Mouse (Mus musculus) cerebellum, adult 2 months (tissue): ENCODE results near the gene Sh3glb2. TPM values are rescaled to one million over a fixed set of nuclear protein-coding genes. Genes with fewer than 3 reads are reported as not detected.
A peak's percentile ranks its signal among the peaks of the same experiment; 100 is the strongest.

Experiments used
- DNase-seq, 2 experiments: peaks; one replicate each; pipeline ENCODE4 v3.0.0; 2021
- H3K27ac ChIP-seq: fragments of 200-500 bp; 2 replicates; pipeline ENCODE4 v1.5.1; 2012; ENCODE audit warnings: low read length, control low read depth, inconsistent platforms; ENCODE audit not compliant: insufficient read depth
- H3K27me3 ChIP-seq: fragments of 200-500 bp; 2 replicates; pipeline ENCODE4 v1.6.1; 2012; ENCODE audit warnings: inconsistent platforms, mild to moderate bottlenecking, low read length, moderate library complexity; ENCODE audit not compliant: control insufficient read depth, insufficient read depth
- H3K4me1 ChIP-seq: fragments of 200-500 bp; 2 replicates; pipeline ENCODE4 v1.6.1; 2011; ENCODE audit warnings: low read length; ENCODE audit not compliant: control insufficient read depth, insufficient read depth
- H3K4me3 ChIP-seq: fragments of 200-500 bp; replicated peaks from 2 replicates; pipeline ENCODE3; 2011; ENCODE audit warnings: mild to moderate bottlenecking, low read depth, low read length, control low read depth; ENCODE audit not compliant: insufficient read depth
- CTCF ChIP-seq: fragments of 200-500 bp; IDR thresholded peaks from 2 replicates; pipeline ENCODE4 v1.5.1; 2011; ENCODE audit warnings: low read depth, mild to moderate bottlenecking, control low read depth, low read length, moderate library complexity, borderline replicate concordance; ENCODE audit not compliant: insufficient read depth
- POLR2A ChIP-seq: fragments of 200-500 bp; IDR thresholded peaks from 2 replicates; pipeline ENCODE4 v1.6.1; 2011; ENCODE audit warnings: low read length, control low read depth, borderline replicate concordance; ENCODE audit not compliant: insufficient read depth
- WGBS: fragments of 180-500 bp; shearing (Covaris S2); methylation state at CpG from one replicate; pipeline ENCODE4 v1.1.7; 2018; 5-methylcytosine and 5-hydroxymethylcytosine counted together
- polyA plus RNA-seq: library from polyadenylated mRNA; depleted of rRNA; stranded (reverse); fragments of >200 nt; gene quantifications from 2 replicates; pipeline ENCODE4 v1.2.3, GENCODE M21; 2012

Sh3glb2 gene
- polyA plus RNA-seq, 1 experiment, result 509 TPM

DNA sequence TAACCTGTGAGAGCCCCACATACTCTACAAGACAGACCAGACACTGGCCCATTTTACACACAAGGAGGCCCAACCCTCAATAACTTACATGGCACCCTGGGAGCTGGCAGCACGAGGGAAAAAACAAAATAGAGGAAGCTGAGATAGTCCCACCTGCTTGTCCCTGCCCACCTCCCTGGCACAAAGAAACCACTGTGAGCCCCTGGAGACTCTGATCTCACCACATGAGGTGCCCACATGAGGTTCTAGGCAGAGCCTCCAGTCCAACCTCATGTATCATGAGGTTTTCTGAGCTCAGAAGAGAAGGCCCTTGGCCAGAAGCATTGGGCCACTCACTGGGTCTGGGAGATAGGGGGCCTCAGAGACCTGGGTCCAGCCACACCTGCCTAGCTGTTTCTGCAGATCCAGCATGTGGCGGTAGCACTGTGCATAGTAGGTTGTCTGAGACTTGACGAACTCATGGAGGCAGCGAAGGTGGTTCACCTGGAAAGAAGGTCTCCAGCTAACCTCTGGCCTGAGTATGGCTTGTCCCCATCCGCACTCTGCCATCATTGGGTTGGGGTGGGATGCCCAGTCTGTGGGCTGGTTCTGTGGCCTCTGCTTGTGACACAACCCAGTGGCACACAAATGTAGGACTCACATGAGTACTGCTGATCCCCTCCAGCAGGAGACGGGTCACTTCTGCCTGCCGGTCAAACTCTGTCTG is 13.0 kb downstream of the Sh3glb2 start:
- H3K4me1 ChIP-seq, result peaks cover 26% of the 10 kb centered on the region
- TF ChIP-seq CTCF (no peak), POLR2A (no peak)
- no peak overlapping the region for H3K27ac ChIP-seq
- no peaks in the 10 kb centered on the region for H3K27me3 ChIP-seq
- no peak for DNase-seq
- no peak overlapping the region for H3K4me3 ChIP-seq
- WGBS, result 81% methylated on average over 7 of the region's 7 CpGs

DNA sequence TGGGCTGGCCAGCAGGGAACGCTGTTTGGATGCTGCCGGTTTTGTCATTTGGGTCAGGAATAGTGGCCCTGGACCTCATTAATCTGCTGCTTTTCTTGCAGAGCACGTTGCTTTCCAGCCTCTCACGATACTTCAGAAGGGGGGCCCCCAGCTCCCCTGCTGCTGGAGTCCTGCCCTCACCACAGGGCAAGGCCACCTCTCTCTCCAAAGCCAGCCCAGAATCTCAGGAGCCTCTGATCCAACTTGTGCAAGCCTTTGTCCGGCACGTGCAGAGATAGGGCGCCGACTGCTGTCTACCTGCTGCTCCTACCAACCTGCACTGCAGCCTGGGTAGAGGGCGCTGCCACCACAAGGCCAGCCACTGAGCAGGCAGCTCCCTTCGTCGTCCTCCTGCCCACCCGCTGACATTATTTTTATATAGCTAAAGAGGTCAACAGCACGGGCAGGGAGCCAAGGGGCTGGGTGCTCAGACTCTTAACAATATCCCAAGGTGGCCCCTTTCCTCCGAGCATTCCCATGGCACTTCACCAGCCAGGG is 15.5 kb downstream of the Sh3glb2 start:
- H3K4me1 ChIP-seq, result peaks cover 26% of the 10 kb centered on the region
- H3K4me3 ChIP-seq, result no peak overlapping the region
- 20% methylated on average over 14 of the region's 14 CpGs for WGBS
- no peaks in the 10 kb centered on the region for H3K27me3 ChIP-seq
- no peak for TF ChIP-seq POLR2A
- no peak; the same call in 1 of the 2 replicates for TF ChIP-seq CTCF
- peak overlapping the region; percentile 37 for H3K27ac ChIP-seq
- DNase-seq, result peak; percentile 58 to 62

DNA sequence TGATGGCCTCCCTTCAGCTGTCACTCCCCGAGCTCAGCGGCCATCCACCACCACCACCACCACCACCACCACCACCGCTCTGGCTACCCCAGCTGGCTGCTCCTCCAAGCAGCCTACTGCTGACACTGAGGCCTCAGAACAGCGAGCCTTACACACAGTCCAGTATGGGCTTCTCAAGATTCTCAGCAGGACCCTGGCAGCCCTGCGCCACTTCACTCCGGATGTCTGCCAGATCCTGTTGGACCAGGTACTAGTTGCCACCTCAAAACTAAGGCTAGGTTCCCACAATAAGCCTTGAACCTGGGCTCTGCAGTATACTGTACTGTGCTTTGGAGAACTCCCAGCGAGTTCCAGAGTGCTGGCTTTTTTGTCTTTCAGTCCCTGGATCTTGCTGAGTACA is 16.6 kb downstream of the Sh3glb2 start:
- TF ChIP-seq POLR2A (peak; percentile 18; the same call in 1 of the 2 replicates), CTCF (no peak)
- Histone ChIP-seq H3K27me3 (no peaks in the 10 kb centered on the region), H3K4me1 (peaks cover 26% of the 10 kb centered on the region), H3K27ac (peak overlapping the region; percentile 52), H3K4me3 (no peak overlapping the region)
- 17% methylated on average over 7 of the region's 7 CpGs for WGBS
- peak; percentile 73 to 82 for DNase-seq

DNA sequence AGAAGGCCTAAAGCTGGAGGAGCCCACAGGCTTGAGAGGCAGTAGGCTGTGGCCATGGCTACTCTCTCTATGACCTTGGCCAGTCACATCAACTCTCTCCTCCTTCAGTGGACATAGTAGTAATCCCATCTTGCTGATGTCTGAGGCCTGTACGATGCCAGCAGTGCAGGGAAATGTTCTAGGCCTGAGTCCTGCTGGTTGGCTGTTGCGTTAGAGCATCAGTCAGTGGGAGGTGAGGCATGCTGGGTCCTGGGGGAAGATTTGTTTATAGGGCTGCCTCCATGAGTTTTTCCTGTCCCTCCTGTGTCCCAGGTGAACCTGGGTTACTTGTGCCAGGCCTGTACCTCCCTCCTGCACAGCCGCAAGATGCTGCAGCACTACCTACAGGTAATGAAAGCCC is 17.1 kb downstream of the Sh3glb2 start:
- no peak for DNase-seq
- Histone ChIP-seq H3K4me3 (no peak overlapping the region), H3K4me1 (peaks cover 30% of the 10 kb centered on the region), H3K27me3 (no peaks in the 10 kb centered on the region), H3K27ac (peak overlapping the region; percentile 52)
- 26% methylated on average over 3 of the region's 3 CpGs for WGBS
- TF ChIP-seq CTCF, result no peak
- no peak for TF ChIP-seq POLR2A

DNA sequence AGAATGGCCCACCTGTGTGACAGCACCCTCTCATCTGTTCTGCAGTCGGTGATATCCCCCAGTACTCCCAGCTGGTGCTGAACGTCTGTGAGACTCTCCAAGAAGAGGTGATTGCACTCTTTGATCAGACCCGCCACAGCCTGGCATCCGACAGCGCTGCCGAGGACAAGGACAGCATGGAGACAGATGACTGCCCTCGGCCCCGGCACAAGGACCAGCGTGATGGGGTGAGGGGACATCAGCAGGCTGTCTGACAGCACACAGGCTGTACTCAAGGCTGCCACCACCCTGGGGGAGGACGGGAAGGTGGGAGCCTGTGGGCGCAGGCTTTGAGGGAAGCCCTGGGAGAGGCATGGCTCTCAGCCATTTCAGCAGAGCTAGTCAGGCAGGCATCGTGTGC is 22.0 kb downstream of the Sh3glb2 start:
- WGBS, result 55% methylated on average over 12 of the region's 12 CpGs
- peak overlapping the region; percentile 50; the same call in 1 of the 2 replicates for H3K27ac ChIP-seq
- H3K4me1 ChIP-seq, result peaks cover 24% of the 10 kb centered on the region
- no peak for TF ChIP-seq POLR2A
- no peak for TF ChIP-seq CTCF
- H3K27me3 ChIP-seq, result no peaks in the 10 kb centered on the region
- peak; percentile 18 to 40 for DNase-seq
- no peak overlapping the region for H3K4me3 ChIP-seq

DNA sequence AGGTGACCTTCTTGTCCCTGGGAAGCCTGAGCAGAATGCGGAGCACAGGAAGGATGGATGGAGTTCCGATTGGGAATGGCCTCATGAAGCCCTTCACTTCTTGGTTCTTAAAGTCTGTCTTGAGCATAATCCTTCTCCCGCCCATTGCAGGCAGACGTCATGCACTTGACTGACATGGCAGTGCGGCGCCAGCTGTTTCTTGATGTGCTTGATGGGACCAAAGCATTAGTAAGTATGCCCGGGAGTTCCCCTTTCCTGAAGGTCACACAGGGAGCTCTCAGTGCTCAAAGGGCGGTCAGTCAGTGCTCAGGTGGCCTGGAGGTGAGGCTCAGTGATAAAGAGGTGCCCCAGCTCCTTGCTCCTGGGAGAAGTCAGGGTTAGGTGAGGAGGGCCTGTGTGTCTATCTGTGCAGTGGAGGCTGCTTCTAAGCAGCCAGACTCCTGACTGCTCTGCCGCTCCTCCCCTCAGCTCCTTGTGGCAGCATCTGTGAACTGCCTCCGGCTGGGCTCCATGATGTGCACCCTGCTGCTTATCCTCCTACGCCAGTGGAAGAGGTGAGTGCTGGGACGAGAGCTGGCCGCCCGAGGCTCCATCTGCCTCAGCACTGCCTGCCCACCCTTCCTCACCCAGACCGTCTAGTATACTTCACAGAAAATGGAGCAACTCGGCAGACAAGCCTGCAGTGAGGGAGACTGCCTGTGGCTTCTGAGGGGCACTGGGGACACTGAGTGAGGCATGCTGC is 22.8 kb downstream of the Sh3glb2 start:
- peak overlapping the region; percentile 32 for H3K27ac ChIP-seq
- TF ChIP-seq CTCF, result no peak
- TF ChIP-seq POLR2A, result no peak
- DNase-seq, result peak; percentile 50 to 51
- H3K27me3 ChIP-seq, result no peaks in the 10 kb centered on the region
- 55% methylated on average over 16 of the region's 16 CpGs for WGBS
- peaks cover 16% of the 10 kb centered on the region for H3K4me1 ChIP-seq
- no peak overlapping the region for H3K4me3 ChIP-seq

DNA sequence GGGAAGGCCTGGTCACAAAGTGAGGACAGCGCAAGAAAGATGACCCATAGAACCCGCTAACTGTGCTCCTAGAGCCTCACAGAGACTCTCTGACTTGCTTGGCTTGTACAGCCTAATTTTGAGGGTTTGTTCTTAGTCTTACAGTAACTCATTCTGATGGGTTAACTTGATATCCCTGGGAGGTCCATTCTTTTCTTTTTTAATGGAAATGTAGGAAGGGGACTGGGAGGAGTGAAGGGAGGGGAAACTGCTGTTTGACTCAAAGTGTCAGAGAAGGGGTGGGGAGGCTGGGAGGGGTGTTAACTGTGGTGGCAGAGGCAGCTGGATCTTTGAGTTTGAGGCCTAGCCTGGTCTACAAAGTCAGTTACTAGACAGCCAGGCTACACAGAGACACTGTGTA is 23.8 kb downstream of the Sh3glb2 start:
- no peak overlapping the region for H3K4me3 ChIP-seq
- no peak for DNase-seq
- WGBS, result 98% methylated on average over 2 of the region's 2 CpGs
- no peaks in the 10 kb centered on the region for H3K27me3 ChIP-seq
- H3K4me1 ChIP-seq, result peaks cover 16% of the 10 kb centered on the region
- TF ChIP-seq CTCF (no peak), POLR2A (no peak)
- H3K27ac ChIP-seq, result no peak overlapping the region

DNA sequence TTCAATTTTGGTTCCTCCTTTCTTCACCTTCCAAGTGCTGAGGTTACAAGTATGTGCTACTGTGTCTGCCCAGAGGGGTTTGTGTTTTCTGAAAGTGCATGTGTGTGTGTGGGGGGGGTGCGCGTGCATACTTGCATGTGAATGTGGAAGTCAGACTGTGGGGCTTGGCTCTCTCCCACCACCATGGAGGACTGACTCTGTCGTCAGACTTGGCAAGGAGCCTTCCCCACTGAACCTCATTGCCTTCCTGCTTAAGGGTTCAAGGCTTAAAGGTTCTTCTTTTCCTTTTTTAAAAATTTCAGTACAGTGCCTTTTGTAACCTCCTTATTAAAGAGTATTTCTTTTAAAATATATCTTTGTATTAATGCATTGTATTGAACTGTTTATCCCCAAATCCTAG is 30.3 kb downstream of the Sh3glb2 start:
- H3K4me1 ChIP-seq, result peaks cover 4% of the 10 kb centered on the region; the same call in 1 of the 2 replicates

More for the DNA sequence above, 30.3 kb downstream of the Sh3glb2 start:
- no peak for DNase-seq
- TF ChIP-seq POLR2A, result no peak
- TF ChIP-seq CTCF, result no peak
- 68% methylated on average over 3 of the region's 3 CpGs for WGBS
- H3K4me3 ChIP-seq, result no peak overlapping the region
- no peak overlapping the region for H3K27ac ChIP-seq
- no peaks in the 10 kb centered on the region for H3K27me3 ChIP-seq
